Mouse (Mus musculus): ENCODE data around the gene Tspan8.

DNA sequence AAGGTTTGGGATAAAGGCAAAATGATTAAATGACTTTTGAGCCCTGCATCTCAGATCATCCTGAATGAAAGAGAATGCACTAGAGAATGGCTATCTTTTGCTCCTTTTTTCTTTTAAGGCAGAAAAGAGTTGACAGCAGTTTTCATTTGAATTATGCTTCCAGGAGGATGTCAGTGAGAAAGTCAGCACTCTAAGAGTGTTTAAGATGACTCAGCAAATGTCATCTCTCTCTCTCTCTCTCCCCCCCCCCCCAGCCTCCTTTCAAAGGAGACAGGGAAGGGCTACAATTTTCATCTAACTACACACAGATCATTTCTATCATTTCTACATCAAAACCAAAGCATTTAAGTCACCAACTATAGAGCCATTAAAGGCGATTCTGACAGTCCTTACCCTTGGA, 31.9 kb downstream of the Tspan8 start:
- TF ChIP-seq POLR2A (IDR thresholded peaks at IDR 0.05; ENCODE audit: extremely low read depth, insufficient read depth, low read length) (no peak), CTCF (IDR thresholded peaks at IDR 0.05; ENCODE audit: extremely low read depth, insufficient read depth, low read length) (no peak)
